Mouse (Mus musculus) neural tube, embryonic 11.5 days (tissue): ENCODE measurements around the gene Ap4b1. TPM values are rescaled to one million over a fixed set of nuclear protein-coding genes. Genes with fewer than 3 reads are reported as not detected.
A peak's percentile ranks its signal among the peaks of the same experiment; 100 is the strongest.

ENCODE experiments used
- ATAC-seq: fragments of 200-750 bp; cut with Nextera tagmentation; 2 replicates; pipeline ENCODE4 v1.8.0; 2017; ENCODE audit warnings: moderate number of reproducible peaks, mild to moderate bottlenecking, moderate TSS enrichment, moderate library complexity; ENCODE audit not compliant: insufficient read depth, low FRiP score, low TSS enrichment
- DNase-seq: peaks from one replicate; pipeline ENCODE4 v3.0.0-alpha.2; 2015; ENCODE audit warnings: low spot score
- H3K27ac ChIP-seq: fragments of 300-500 bp; sonication (generic); 2 replicates; pipeline ENCODE4 v1.5.1; 2014; ENCODE audit warnings: low read depth, mild to moderate bottlenecking, low read length
- H3K27me3 ChIP-seq: fragments of 300-500 bp; sonication (generic); 2 replicates; pipeline ENCODE4 v1.6.1; 2014; ENCODE audit warnings: mild to moderate bottlenecking, low read length, mixed read lengths; ENCODE audit not compliant: control insufficient read depth, insufficient read depth
- H3K36me3 ChIP-seq: fragments of 300-500 bp; sonication (generic); 2 replicates; pipeline ENCODE4 v1.6.1; 2014; ENCODE audit warnings: mild to moderate bottlenecking, low read length, moderate library complexity, mixed read lengths; ENCODE audit not compliant: control insufficient read depth, insufficient read depth
- H3K4me1 ChIP-seq: fragments of 300-500 bp; sonication (generic); 2 replicates; pipeline ENCODE4 v1.6.1; 2014; ENCODE audit warnings: low read length, mixed read lengths; ENCODE audit not compliant: control insufficient read depth, insufficient read depth
- H3K4me2 ChIP-seq: fragments of 300-500 bp; sonication (generic); 2 replicates; pipeline ENCODE4 v1.6.1; 2014; ENCODE audit warnings: low read depth, mild to moderate bottlenecking, moderate library complexity
- H3K4me3 ChIP-seq: fragments of 300-500 bp; sonication (generic); 2 replicates; pipeline ENCODE4 v1.5.1; 2014; ENCODE audit warnings: low read depth, low read length
- H3K9ac ChIP-seq: fragments of 300-500 bp; sonication (generic); 2 replicates; pipeline ENCODE4 v1.6.1; 2014; ENCODE audit warnings: mild to moderate bottlenecking, low read length
- H3K9me3 ChIP-seq: fragments of 300-500 bp; sonication (generic); 2 replicates; pipeline ENCODE4 v1.6.1; 2016; ENCODE audit warnings: low read length; ENCODE audit not compliant: control insufficient read depth
- WGBS: fragments of 180-500 bp; shearing (Covaris S2); extraction: QIAGEN DNeasy Blood & Tissue Kit; methylation state at CpG from one replicate; pipeline ENCODE4 v1.1.7; 2014; 5-methylcytosine and 5-hydroxymethylcytosine counted together
- polyA plus RNA-seq: library from polyadenylated mRNA; unstranded; fragments of >200 nt; fragmentation: Nextera tagmentation; extraction: Ambion mirVana; gene quantifications from 2 replicates; pipeline ENCODE4 v1.2.1, GENCODE M21; 2014

Ap4b1 gene
- polyA plus RNA-seq, result 27.4 and 27.6 TPM in 2 replicates

GRCm38 (mm10) chr3:103808891-103809798, at the start of gene Ap4b1, which contains the start of the genes Dclre1b and Gm43064:
Gene Ap4b1, plus strand, starts transcription at chr3:103809520.
Gene Dclre1b, minus strand, starts transcription at chr3:103809444.
Gene Gm43064, plus strand, starts transcription at chr3:103809573.
- Histone ChIP-seq H3K36me3 (no peaks in the 10 kb centered on the region), H3K27ac (peak within 1 kb of the TSS; percentile 80), H3K9me3 (no peaks in the 10 kb centered on the region), H3K9ac (peak within 1 kb of the TSS; percentile 71), H3K4me2 (peak within 1 kb of the TSS; percentile 76), H3K27me3 (no peaks in the 10 kb centered on the region), H3K4me3 (peak within 1 kb of the TSS; percentile 87), H3K4me1 (peaks cover 4% of the 10 kb centered on the region; the same call in 1 of the 2 replicates)
- ATAC-seq, result peak; percentile 96
- DNase-seq, result peak; percentile 96
- under 1% methylated on average over 61 of the region's 70 CpGs for WGBS

- no peaks in the 10 kb centered on the region for H3K4me1 ChIP-seq
- no peaks in the 10 kb centered on the region for H3K27me3 ChIP-seq
- H3K36me3 ChIP-seq, result 0 out of 2 replicates have a peak, but pooled peaks cover 2% of the 10 kb centered on the region
- no peaks in the 10 kb centered on the region for H3K9me3 ChIP-seq
- WGBS, result 80% methylated on average over 3 of the region's 3 CpGs
- no peak overlapping the region for H3K27ac ChIP-seq
- no peak overlapping the region for H3K9ac ChIP-seq
- no peak overlapping the region for H3K4me2 ChIP-seq
- ATAC-seq, result no peak
- DNase-seq, result no peak
- H3K4me3 ChIP-seq, result no peak overlapping the region
These were observed 42.5 kb upstream of the Ap4b1 start for GRCm38 (mm10) chr3:103766789-103767188.

- 91% methylated on average over 9 of the region's 9 CpGs for WGBS
- Histone ChIP-seq H3K9ac (no peak overlapping the region), H3K27ac (no peak overlapping the region), H3K4me1 (no peaks in the 10 kb centered on the region), H3K36me3 (no peaks in the 10 kb centered on the region), H3K9me3 (no peaks in the 10 kb centered on the region), H3K4me2 (no peak overlapping the region), H3K4me3 (no peak overlapping the region), H3K27me3 (no peaks in the 10 kb centered on the region)
- ATAC-seq, result no peak
- no peak for DNase-seq
These were observed 37.7 kb upstream of the Ap4b1 start for GRCm38 (mm10) chr3:103771531-103772130.

- DNase-seq (no peak), ATAC-seq (no peak)
- Histone ChIP-seq H3K4me2 (no peak overlapping the region), H3K27ac (no peak overlapping the region), H3K36me3 (peaks cover 3% of the 10 kb centered on the region; the same call in 1 of the 2 replicates), H3K27me3 (no peaks in the 10 kb centered on the region), H3K4me1 (no peaks in the 10 kb centered on the region), H3K4me3 (no peak overlapping the region), H3K9me3 (no peaks in the 10 kb centered on the region), H3K9ac (no peak overlapping the region)
- 90% methylated on average over 4 of the region's 4 CpGs for WGBS
These were observed 36.5 kb upstream of the Ap4b1 start for GRCm38 (mm10) chr3:103772846-103773245.

- H3K9me3 ChIP-seq, result no peaks in the 10 kb centered on the region
- peaks cover 4% of the 10 kb centered on the region; the same call in 1 of the 2 replicates for H3K36me3 ChIP-seq
- 88% methylated on average over 3 of the region's 3 CpGs for WGBS
- no peaks in the 10 kb centered on the region for H3K27me3 ChIP-seq
- no peak overlapping the region for H3K4me2 ChIP-seq
- no peak overlapping the region for H3K27ac ChIP-seq
- DNase-seq (no peak), ATAC-seq (no peak)
- H3K9ac ChIP-seq, result no peak overlapping the region
- no peak overlapping the region for H3K4me3 ChIP-seq
- H3K4me1 ChIP-seq, result no peaks in the 10 kb centered on the region
These were observed 35.8 kb upstream of the Ap4b1 start for GRCm38 (mm10) chr3:103773508-103773907.

GRCm38 (mm10) chr3:103774009-103774408, 35.3 kb upstream of the Ap4b1 start:
- 90% methylated on average over 15 of the region's 15 CpGs for WGBS
- H3K27me3 ChIP-seq, result no peaks in the 10 kb centered on the region
- H3K9ac ChIP-seq, result no peak overlapping the region
- ATAC-seq (no peak), DNase-seq (no peak)
- no peak overlapping the region for H3K4me3 ChIP-seq
- no peaks in the 10 kb centered on the region for H3K9me3 ChIP-seq
- H3K4me2 ChIP-seq, result no peak overlapping the region
- H3K27ac ChIP-seq, result no peak overlapping the region
- peaks cover 4% of the 10 kb centered on the region; the same call in 1 of the 2 replicates for H3K36me3 ChIP-seq
- no peaks in the 10 kb centered on the region for H3K4me1 ChIP-seq

GRCm38 (mm10) chr3:103777940-103778339, 31.4 kb upstream of the Ap4b1 start:
- Histone ChIP-seq H3K4me3 (no peak overlapping the region), H3K9ac (no peak overlapping the region), H3K27me3 (no peaks in the 10 kb centered on the region), H3K27ac (no peak overlapping the region), H3K36me3 (peaks cover 4% of the 10 kb centered on the region; the same call in 1 of the 2 replicates), H3K9me3 (no peaks in the 10 kb centered on the region), H3K4me2 (no peak overlapping the region), H3K4me1 (no peaks in the 10 kb centered on the region)
- ATAC-seq, result no peak
- 85% methylated on average over 11 of the region's 11 CpGs for WGBS
- no peak for DNase-seq

GRCm38 (mm10) chr3:103778660-103779059, 30.7 kb upstream of the Ap4b1 start:
- H3K4me3 ChIP-seq, result no peak overlapping the region
- no peaks in the 10 kb centered on the region for H3K27me3 ChIP-seq
- DNase-seq, result no peak
- WGBS, result 93% methylated on average over 6 of the region's 6 CpGs
- no peak for ATAC-seq
- no peaks in the 10 kb centered on the region for H3K4me1 ChIP-seq
- H3K36me3 ChIP-seq, result peaks cover 4% of the 10 kb centered on the region; the same call in 1 of the 2 replicates
- no peak overlapping the region for H3K4me2 ChIP-seq
- H3K27ac ChIP-seq, result no peak overlapping the region
- no peaks in the 10 kb centered on the region for H3K9me3 ChIP-seq
- no peak overlapping the region for H3K9ac ChIP-seq
